Mouse (Mus musculus): ENCODE data around the gene Grcc10.

Gene Grcc10

DNA sequence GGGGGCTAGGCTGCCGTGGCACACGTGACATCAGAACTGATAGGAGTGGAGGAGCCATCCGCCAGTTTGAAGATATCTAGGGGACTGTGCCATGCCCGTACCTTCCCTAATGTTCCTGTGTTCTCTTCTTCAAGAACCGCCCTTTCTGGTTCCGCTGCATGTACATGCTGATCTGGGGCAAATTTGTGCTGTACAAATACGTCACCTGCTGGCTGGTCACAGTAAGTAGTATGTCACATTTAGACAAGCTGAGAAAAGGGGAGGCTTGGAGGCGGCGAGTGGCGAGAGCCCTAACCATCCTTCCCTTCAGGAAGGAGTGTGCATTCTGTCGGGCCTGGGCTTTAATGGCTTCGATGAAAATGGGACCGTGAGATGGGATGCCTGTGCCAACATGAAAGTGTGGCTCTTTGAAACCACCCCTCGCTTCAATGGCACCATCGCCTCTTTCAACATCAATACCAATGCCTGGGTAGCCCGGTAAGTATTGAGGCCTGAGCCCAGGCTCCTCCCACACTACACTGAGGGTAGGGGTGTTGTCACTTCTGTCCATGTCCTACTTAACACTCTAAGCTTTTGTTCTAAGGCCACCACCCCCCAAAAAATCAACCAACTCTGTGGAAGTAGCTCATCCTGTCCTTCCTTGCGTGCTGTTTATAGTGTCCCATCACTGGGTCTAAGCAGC lies 38.9 kb downstream of the Grcc10 start:
- in situ Hi-C loops (cut with MboI, MseI): no loop called here

DNA sequence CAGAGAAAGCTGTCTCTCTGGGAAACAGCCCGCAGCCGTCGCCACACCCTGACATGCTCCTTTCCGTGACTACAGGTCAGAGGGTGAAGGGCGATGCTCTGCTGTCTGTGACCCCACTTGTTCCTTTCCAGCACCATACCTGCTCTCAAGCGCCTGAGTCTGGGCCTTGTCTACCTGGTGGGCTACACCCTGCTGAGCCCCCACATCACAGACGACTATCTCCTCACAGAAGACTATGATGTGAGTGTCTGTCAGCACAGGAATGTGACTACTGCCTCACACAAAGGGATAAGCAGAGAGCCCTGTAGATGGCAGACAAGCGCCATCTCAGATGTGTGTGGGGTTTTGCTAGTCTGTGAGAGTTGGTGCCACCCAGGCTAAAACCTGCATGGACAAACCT lies 39.8 kb downstream of the Grcc10 start:
- in situ Hi-C loops (cut with MboI, MseI): no loop called here

DNA sequence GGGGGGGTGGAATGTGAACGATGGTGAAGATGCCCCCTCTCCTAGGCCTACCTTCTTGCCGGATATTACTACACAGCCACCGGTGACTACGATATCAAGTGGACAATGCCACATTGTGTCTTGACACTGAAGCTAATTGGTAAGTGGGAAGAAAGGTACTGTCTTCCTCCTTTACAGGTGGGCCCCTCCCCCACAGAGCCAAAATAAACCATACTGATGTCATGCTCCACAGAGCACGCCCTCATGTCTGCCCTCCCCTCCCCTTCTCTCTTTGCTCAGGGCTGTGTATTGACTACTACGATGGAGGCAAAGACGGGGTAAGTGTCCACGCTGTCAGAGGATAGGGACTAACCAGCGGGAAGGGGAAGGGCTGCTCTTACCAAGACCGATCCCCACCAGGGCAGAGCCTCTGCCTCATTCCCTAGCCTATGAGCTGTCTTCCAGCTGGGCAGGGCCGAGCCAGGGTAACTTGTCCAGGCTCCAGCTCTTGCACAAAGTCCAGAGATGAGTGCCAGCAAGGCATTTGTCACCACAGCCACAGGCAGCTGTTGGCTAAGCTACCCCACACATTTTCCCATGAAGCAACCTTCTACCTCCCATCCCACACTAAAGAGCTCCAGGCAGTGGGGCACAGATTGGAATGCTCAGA lies 41.1 kb downstream of the Grcc10 start:
- in situ Hi-C loops (cut with MboI, MseI): loop anchor here (5.0 kb wide), 1 partner anchor 38 kb away; the partner anchor contains the start of gene Lpcat3

DNA sequence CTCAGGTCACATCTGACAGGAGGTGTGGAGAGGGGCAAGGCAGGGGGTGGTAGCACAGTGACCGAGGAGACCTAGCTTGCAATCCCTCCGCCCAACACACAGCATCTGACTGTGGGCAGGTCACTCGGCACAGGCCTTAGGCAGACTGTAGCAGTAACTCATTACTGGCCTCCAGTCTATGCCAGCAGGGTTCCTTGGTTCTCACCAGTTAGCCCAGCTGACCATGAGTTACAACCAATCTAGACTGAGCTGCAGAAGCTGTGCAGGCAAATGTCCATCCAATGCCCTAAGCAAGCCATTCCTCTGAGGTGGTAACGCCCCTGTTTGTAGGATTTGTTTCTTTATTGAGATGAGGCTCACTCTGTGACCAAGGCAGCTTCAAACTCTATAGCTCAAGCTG lies 41.8 kb downstream of the Grcc10 start:
- in situ Hi-C loops (cut with MboI, MseI): loop anchor here (5.0 kb wide), 1 partner anchor 37 kb away; the partner anchor contains the start of gene Lpcat3

DNA sequence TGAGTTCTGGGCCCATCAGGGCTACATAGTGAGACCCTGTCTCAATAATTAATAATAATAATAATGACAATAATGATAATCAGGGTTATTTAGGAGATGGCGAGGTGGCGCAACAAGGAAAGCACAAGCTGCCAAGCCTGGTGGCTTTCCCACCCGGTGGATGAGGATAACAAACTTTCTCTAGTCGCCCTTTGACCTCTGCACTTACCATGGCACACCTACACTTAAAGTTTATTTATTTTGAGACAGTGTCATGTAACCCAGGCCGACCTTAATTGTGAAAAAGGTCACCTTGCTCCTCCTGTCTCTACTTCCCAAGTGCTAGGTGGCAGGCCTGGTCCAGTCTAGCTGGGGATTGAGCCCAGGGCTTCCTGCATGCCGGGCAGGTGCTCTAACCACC lies 42.4 kb downstream of the Grcc10 start:
- in situ Hi-C loops (cut with MboI, MseI): loop anchor here (5.0 kb wide), 1 partner anchor 36 kb away; the partner anchor contains the start of gene Lpcat3

DNA sequence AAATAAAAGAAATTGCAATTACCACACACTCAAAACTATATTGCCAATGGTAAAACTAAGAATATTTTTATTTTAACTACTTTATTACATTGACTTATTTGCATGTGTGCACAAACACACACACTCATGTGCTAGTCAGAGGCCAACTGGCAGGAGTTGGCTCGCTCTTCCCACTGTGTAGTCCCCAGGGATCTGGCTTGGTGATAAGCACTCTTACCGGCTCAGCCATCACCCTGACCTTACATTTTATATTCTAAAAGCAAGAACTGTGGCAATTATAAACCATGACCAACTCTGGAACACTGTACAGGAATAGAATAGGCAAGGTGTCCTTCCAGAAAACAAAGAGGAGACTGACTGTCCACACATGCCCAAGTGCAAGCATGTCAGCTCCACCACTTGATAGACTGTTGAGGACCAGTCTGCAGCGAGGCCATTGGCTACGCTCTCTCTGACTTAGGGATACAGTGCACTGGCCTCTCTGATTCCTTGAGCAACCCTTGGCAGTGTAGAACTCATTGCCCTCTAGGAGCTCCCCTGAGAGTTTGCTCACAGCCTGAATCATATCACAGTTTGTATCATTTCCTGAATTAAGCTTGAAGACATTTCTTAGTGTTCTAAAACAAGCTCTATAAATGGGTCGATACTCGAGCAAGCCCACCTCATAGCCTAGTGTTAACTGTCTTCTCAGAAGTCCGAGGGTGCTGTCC lies 44.6 kb downstream of the Grcc10 start:
- in situ Hi-C loops (cut with MboI, MseI): loop anchor here (5.0 kb wide), 1 partner anchor 34 kb away; the partner anchor contains the start of gene Lpcat3

DNA sequence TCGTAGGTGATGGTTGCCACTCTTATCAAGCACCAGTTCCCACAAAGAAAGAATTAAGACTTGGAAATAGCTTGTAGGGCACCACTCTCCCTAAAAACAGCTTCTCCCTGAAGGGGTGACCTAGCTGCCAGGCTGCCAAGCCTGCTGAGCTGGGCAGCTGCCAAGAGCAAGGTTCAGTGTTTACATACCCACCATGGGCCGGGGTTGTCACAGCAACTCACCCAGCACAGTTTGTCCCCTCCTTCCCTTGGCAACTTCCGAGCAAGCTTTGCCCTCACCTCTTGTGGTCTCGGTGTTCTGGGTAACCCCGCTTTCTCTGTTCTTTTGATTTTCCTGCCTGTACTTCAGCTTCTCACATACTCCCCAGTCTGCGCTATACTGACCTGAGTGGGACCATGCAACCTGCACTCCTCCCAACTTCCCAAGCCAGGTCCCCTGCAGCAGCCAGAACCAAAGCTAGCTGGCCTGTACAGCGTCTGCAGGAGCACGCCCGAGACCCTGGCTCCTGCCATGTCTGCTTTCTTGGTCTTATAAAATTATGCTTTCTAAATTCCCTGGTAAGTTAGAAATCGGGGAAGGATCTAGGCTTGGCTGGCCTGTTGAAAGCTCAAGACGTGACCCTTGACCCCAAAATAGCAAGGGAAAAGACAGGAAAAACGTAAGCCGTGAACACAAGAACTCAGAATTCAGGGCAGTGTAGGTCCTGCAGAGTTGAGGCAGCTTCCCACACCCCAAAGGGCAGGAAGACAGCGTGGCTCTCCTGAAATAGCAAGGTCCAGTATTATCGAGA lies 46.8 kb downstream of the Grcc10 start:
- in situ Hi-C loops (cut with MboI, MseI): no loop called here

DNA sequence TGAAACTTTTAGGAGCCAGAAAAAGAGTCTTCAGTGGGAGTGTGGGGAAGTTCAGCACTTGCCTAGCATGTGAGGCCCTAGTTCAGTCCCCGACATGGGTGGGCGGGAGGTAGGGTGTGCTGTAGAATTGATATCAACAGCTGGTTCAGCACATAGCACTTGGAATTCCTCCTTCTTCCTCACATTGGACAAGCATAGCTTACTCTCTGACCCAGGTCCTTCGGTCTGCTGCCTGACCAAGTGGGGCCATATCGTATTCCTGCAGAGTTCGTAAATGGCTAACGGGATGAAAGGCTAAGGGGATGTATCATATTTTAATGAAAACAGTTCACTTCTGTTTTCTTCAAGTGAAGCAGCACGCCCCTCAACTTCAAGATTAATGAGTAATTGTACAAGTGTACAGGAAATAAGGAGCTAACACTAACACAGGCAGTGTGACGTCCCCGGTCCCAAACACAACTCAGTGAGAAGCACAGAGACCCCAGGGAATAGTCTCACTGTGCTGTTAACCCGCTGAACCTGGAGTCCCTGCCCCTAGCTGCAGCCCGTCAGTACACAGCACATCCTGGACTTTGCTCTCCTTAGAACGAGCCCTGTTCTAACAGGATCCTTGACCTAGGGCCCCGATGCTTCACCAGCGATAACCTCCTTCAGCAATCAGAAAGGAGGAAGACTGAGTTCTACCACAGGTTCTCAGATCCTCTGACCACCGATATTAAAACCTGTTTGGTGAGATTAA lies 47.8 kb downstream of the Grcc10 start:
- in situ Hi-C loops (cut with MboI, MseI): no loop called here

DNA sequence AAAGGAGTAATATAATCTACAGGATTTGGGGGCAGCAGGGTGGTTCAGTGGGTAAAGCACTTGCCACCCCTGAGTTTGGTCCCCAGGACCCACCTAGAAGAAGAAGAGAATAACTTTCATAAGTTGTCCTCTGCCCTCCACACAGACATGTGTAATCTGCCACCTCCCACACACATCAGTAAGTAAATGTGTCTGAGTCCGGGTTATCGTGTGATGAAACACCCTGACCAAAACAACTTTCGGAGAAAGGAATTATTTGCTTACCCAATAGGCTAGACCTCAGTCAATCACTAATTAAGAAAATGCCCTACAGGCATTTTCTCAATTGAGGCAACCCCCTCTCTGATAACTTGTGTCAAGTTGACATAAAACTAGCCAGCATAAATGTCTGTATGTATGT lies 50.7 kb downstream of the Grcc10 start:
- in situ Hi-C loops (cut with MboI, MseI): no loop called here
